Mouse (Mus musculus) spleen, adult 2 months (tissue): ENCODE results near the gene Prpf4.

ENCODE experiments used
- CTCF ChIP-seq: fragments of 200-500 bp; IDR thresholded peaks from 2 replicates; pipeline ENCODE4 v1.5.1; 2011; ENCODE audit warnings: mild to moderate bottlenecking, inconsistent platforms; ENCODE audit not compliant: insufficient read depth, insufficient read length, insufficient replicate concordance; ENCODE audit errors: extremely low read depth
- POLR2A ChIP-seq: fragments of 200-500 bp; IDR thresholded peaks from 2 replicates; pipeline ENCODE4 v1.6.1; 2011; ENCODE audit warnings: low read depth, low read length, inconsistent platforms

DNA sequence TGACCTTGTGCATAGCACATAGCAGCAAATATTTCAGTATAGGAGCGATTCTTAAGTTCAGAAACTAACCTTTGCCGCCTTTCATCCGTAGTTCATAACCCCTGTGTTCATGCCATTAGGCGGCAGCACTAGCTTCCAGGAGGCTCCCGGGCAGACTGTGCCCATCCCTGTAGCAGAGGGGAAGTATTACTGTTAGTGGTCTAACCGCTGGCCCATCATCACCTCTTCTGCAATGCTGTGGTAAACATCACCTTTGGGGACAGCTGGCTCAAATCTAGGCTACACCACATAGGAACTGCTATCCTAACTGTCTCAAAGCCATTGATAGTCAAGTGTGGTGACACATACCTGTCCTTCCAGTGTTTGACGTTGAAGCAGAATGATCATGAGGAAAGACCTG is 16.7 kb upstream of the Prpf4 start:
- TF ChIP-seq CTCF (no peak), POLR2A (no peak)
